Mouse (Mus musculus) thymus, adult 2 months (tissue): ENCODE data around the gene Vwa3b.

ENCODE experiments used
- CTCF ChIP-seq: fragments of 200-500 bp; IDR thresholded peaks from 2 replicates; pipeline ENCODE4 v1.5.1; 2012; ENCODE audit warnings: mild to moderate bottlenecking, control low read depth, low read length, moderate library complexity, borderline replicate concordance; ENCODE audit not compliant: control insufficient read depth, poor library complexity, insufficient read depth; ENCODE audit errors: extremely low read depth
- POLR2A ChIP-seq: fragments of 200-500 bp; IDR thresholded peaks from 2 replicates; pipeline ENCODE4 v1.6.1; 2012; ENCODE audit warnings: mild to moderate bottlenecking, low read length, control low read depth, moderate library complexity; ENCODE audit not compliant: control insufficient read depth, poor library complexity, insufficient read depth; ENCODE audit errors: extremely low read depth

GRCm38 (mm10) chr1:37084075-37084474 lies 57.7 kb downstream of the Vwa3b start:
- TF ChIP-seq CTCF (no peak), POLR2A (no peak)
